Mouse (Mus musculus): ENCODE measurements around the gene Gli1. TPM values are rescaled to one million over a fixed set of nuclear protein-coding genes. Genes with fewer than 3 reads are reported as not detected.

The Gli1 gene
- polyA plus RNA-seq, 1 experiment, result 1.7 TPM

- no peak for DNase-seq
- Histone ChIP-seq H3K27ac (ENCODE audit: insufficient read depth, low read depth, low read length) (no peak overlapping the region), H3K36me3 (ENCODE audit: control insufficient read depth, insufficient read depth, low read length) (no peaks in the 10 kb centered on the region), H3K27me3 (replicated peaks; ENCODE audit: control insufficient read depth, insufficient read depth, low read length) (no peaks in the 10 kb centered on the region), H3K4me3 (ENCODE audit: insufficient read depth, low read depth, low read length) (no peak overlapping the region), H3K4me1 (ENCODE audit: control insufficient read depth, insufficient read depth, low read length) (no peaks in the 10 kb centered on the region; the same call in 1 of the 2 replicates)
- WGBS, result 71% methylated on average over 4 of the region's 4 CpGs
- no peak for TF ChIP-seq POLR2A (IDR thresholded peaks at IDR 0.05; ENCODE audit: low read depth, low read length)
- peak; percentile 37; the same call in 1 of the 2 replicates for TF ChIP-seq CTCF (conservative IDR thresholded peaks at IDR 0.05; ENCODE audit: insufficient read depth, insufficient read length, low read depth, low read length)
Measured at GRCm38 (mm10) chr10:127348957-127349356, 7.2 kb upstream of the Gli1 start.

DNA sequence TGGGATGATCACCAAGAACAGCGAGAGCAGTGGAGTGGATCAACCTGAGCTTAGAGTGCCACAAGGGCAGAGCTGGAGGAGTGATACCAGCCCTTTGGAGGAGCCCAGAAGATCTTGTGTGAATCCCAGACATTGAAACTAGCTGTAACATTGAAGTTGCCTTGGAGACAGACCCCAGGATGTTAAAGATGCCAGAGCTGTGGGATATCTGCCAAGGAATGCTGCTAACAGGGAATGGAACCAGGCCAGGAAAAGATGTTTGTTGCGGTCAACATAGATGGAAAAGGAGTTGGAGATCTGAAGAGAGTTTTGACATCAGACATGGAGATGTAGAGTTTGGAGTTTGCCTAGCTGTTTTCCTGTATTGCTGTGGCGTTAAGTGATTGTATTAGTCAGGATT lies 4.4 kb upstream of the Gli1 start:
- H3K36me3 ChIP-seq (ENCODE audit: control insufficient read depth, insufficient read depth, low read length), result no peaks in the 10 kb centered on the region
- no peaks in the 10 kb centered on the region; the same call in 1 of the 2 replicates for H3K4me1 ChIP-seq (ENCODE audit: control insufficient read depth, insufficient read depth, low read length)
- H3K27ac ChIP-seq (ENCODE audit: insufficient read depth, low read depth, low read length), result no peak overlapping the region
- TF ChIP-seq CTCF (conservative IDR thresholded peaks at IDR 0.05; ENCODE audit: insufficient read depth, insufficient read length, low read depth, low read length) (no peak), POLR2A (IDR thresholded peaks at IDR 0.05; ENCODE audit: low read depth, low read length) (no peak)
- DNase-seq, result no peak
- H3K27me3 ChIP-seq (replicated peaks; ENCODE audit: control insufficient read depth, insufficient read depth, low read length), result no peaks in the 10 kb centered on the region
- WGBS, result 88% methylated on average over 3 of the region's 3 CpGs
- H3K4me3 ChIP-seq (ENCODE audit: insufficient read depth, low read depth, low read length), result no peak overlapping the region

DNA sequence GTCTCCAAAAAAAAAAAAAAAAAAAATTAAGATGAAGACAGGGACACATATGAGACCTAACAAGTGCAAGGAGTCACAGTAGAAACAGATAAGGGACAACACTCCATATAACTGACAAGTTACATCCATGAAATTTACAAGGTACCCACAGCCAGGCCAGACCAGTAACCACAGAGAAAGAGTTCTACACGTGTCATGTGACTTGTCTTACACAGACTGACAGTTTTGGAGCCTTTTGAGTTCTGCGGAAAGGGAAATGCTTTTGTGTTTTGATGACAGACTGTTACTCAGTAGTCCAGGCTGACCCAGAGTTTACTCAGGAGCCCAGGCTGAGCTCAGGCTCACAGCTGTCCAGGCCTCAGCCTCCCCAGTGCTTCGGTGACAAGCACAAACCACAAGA lies 1.3 kb upstream of the Gli1 start:
- no peak for DNase-seq
- no peak overlapping the region for H3K4me3 ChIP-seq (ENCODE audit: insufficient read depth, low read depth, low read length)
- WGBS, result 88% methylated on average over 3 of the region's 3 CpGs
- H3K36me3 ChIP-seq (ENCODE audit: control insufficient read depth, insufficient read depth, low read length), result no peaks in the 10 kb centered on the region
- no peak for TF ChIP-seq CTCF (conservative IDR thresholded peaks at IDR 0.05; ENCODE audit: insufficient read depth, insufficient read length, low read depth, low read length)
- no peak for TF ChIP-seq POLR2A (IDR thresholded peaks at IDR 0.05; ENCODE audit: low read depth, low read length)
- H3K4me1 ChIP-seq (ENCODE audit: control insufficient read depth, insufficient read depth, low read length), result peaks cover 3% of the 10 kb centered on the region
- H3K27me3 ChIP-seq (replicated peaks; ENCODE audit: control insufficient read depth, insufficient read depth, low read length), result peaks cover 3% of the 10 kb centered on the region; the same call in 1 of the 2 replicates
- no peak overlapping the region for H3K27ac ChIP-seq (ENCODE audit: insufficient read depth, low read depth, low read length)

DNA sequence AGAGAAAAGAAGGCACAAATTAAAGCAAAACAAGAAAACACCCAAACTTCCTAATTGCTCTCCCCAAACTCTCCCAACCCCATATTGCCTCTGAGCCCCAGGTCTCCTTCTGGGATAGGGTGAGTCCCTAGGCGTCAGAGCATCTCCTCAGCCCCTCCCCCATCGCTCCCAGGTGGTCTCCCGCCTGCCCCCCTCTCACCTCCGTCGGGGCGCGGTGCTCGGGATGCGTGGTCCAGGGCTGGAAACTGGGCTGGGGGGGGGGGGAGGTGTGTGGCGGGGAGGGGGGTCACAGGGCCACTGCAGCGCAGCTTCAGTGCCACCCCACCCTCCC lies 449 bp downstream of the Gli1 start:
- no peaks in the 10 kb centered on the region for H3K36me3 ChIP-seq (ENCODE audit: control insufficient read depth, insufficient read depth, low read length)
- no peak overlapping the region for H3K27ac ChIP-seq (ENCODE audit: insufficient read depth, low read depth, low read length)
- peak overlapping the region; percentile 39; the same call in 1 of the 2 replicates for H3K4me3 ChIP-seq (ENCODE audit: insufficient read depth, low read depth, low read length)

GRCm38 (mm10) chr10:127340577-127341359 lies 1.0 kb downstream of the Gli1 start:
- WGBS, result 4% methylated on average over 27 of the region's 27 CpGs
- Histone ChIP-seq H3K4me1 (ENCODE audit: control insufficient read depth, insufficient read depth, low read length) (peaks cover 3% of the 10 kb centered on the region), H3K36me3 (ENCODE audit: control insufficient read depth, insufficient read depth, low read length) (no peaks in the 10 kb centered on the region), H3K27ac (ENCODE audit: insufficient read depth, low read depth, low read length) (no peak overlapping the region), H3K27me3 (replicated peaks; ENCODE audit: control insufficient read depth, insufficient read depth, low read length) (peaks cover 3% of the 10 kb centered on the region; the same call in 1 of the 2 replicates), H3K4me3 (ENCODE audit: insufficient read depth, low read depth, low read length) (no peak overlapping the region)
- TF ChIP-seq POLR2A (IDR thresholded peaks at IDR 0.05; ENCODE audit: low read depth, low read length) (no peak), CTCF (conservative IDR thresholded peaks at IDR 0.05; ENCODE audit: insufficient read depth, insufficient read length, low read depth, low read length) (no peak)
- DNase-seq, result no peak

More for the DNA sequence above, 449 bp downstream of the Gli1 start:
- Histone ChIP-seq H3K4me1 (ENCODE audit: control insufficient read depth, insufficient read depth, low read length) (peaks cover 3% of the 10 kb centered on the region), H3K27me3 (replicated peaks; ENCODE audit: control insufficient read depth, insufficient read depth, low read length) (peaks cover 3% of the 10 kb centered on the region; the same call in 1 of the 2 replicates)
- 1% methylated on average over 11 of the region's 11 CpGs for whole genome bisulfite sequencing
- DNase-seq, result no peak
- TF ChIP-seq POLR2A (IDR thresholded peaks at IDR 0.05; ENCODE audit: low read depth, low read length) (no peak), CTCF (conservative IDR thresholded peaks at IDR 0.05; ENCODE audit: insufficient read depth, insufficient read length, low read depth, low read length) (no peak)

GRCm38 (mm10) chr10:127339683-127340576 lies 1.8 kb downstream of the Gli1 start:
- 1% methylated on average over 42 of the region's 42 CpGs for WGBS
- Histone ChIP-seq H3K27me3 (replicated peaks; ENCODE audit: control insufficient read depth, insufficient read depth, low read length) (peaks cover 3% of the 10 kb centered on the region; the same call in 1 of the 2 replicates), H3K36me3 (ENCODE audit: control insufficient read depth, insufficient read depth, low read length) (no peaks in the 10 kb centered on the region), H3K27ac (ENCODE audit: insufficient read depth, low read depth, low read length) (no peak overlapping the region), H3K4me1 (ENCODE audit: control insufficient read depth, insufficient read depth, low read length) (peaks cover 3% of the 10 kb centered on the region), H3K4me3 (ENCODE audit: insufficient read depth, low read depth, low read length) (peak overlapping the region; percentile 50)
- no peak for TF ChIP-seq POLR2A (IDR thresholded peaks at IDR 0.05; ENCODE audit: low read depth, low read length)
- no peak for TF ChIP-seq CTCF (conservative IDR thresholded peaks at IDR 0.05; ENCODE audit: insufficient read depth, insufficient read length, low read depth, low read length)
- peak; percentile 48 for DNase-seq

All from kidney, adult 2 months (tissue).